Mouse (Mus musculus): ENCODE results near the gene Gm10770. TPM values are rescaled to one million over a fixed set of nuclear protein-coding genes. Genes with fewer than 3 reads are reported as not detected.
"Not testable (repeated sequence)": the region's sequence is repeated elsewhere in the genome, so short reads cannot be mapped to it uniquely, and the experiment has no call there.

The Gm10770 gene
- polyA plus RNA-seq (2014; fragmentation: Nextera tagmentation; extraction: Ambion mirVana), result not detected in 2 replicates

GRCm38 (mm10) chr2:150179579-150179978, at the start of gene Gm10770:
Gm10770 (minus strand) TSS chr2:150179679.
- not testable (repeated sequence) for H3K27me3 ChIP-seq (ENCODE audit: control insufficient read depth, insufficient read depth, low read length); ATAC-seq (ENCODE audit: insufficient number of reproducible peaks, insufficient read depth, low FRiP score, low read depth)

GRCm38 (mm10) chr2:150223263-150223662, 43.8 kb upstream of the Gm10770 start:
- not testable (repeated sequence) for H3K4me1 ChIP-seq (ENCODE audit: control insufficient read depth in 2 of 2, insufficient read depth in 2 of 2, low read length in 2 of 2); H3K36me3 ChIP-seq (ENCODE audit: control insufficient read depth, insufficient read depth, low read length); H3K27me3 ChIP-seq (ENCODE audit: control insufficient read depth, insufficient read depth, low read length); H3K9ac ChIP-seq (ENCODE audit: low read length); H3K4me3 ChIP-seq (ENCODE audit: control insufficient read depth in 1 of 2, insufficient read depth in 1 of 2, low read depth in 1 of 2, low read length in 2 of 2); H3K4me2 ChIP-seq (ENCODE audit: low read length); H3K9me3 ChIP-seq (ENCODE audit: control insufficient read depth, low read length); H3K27ac ChIP-seq (replicated peaks in 1 of 2; ENCODE audit: control insufficient read depth in 1 of 2, insufficient read depth in 1 of 2, low read depth in 2 of 2, low read length in 2 of 2); ATAC-seq (ENCODE audit: insufficient number of reproducible peaks, insufficient read depth, low FRiP score, low read depth)

More at GRCm38 (mm10) chr2:150179579-150179978, at the start of gene Gm10770:
- peaks cover 22% of the 10 kb centered on the region for H3K9me3 ChIP-seq (ENCODE audit: control insufficient read depth, low read length)
- not testable (repeated sequence) for H3K4me1 ChIP-seq (ENCODE audit: control insufficient read depth in 2 of 2, insufficient read depth in 2 of 2, low read length in 2 of 2); H3K27ac ChIP-seq (replicated peaks in 1 of 2; ENCODE audit: control insufficient read depth in 1 of 2, insufficient read depth in 1 of 2, low read depth in 2 of 2, low read length in 2 of 2); H3K36me3 ChIP-seq (ENCODE audit: control insufficient read depth, insufficient read depth, low read length); H3K4me2 ChIP-seq (ENCODE audit: low read length); H3K4me3 ChIP-seq (ENCODE audit: control insufficient read depth in 1 of 2, insufficient read depth in 1 of 2, low read depth in 1 of 2, low read length in 2 of 2); H3K9ac ChIP-seq (ENCODE audit: low read length)
- WGBS, result 62% methylated on average over 4 of the region's 4 CpGs

GRCm38 (mm10) chr2:150218363-150218725, 38.9 kb upstream of the Gm10770 start:
- not testable (repeated sequence) for H3K4me1 ChIP-seq (ENCODE audit: control insufficient read depth in 2 of 2, insufficient read depth in 2 of 2, low read length in 2 of 2); ATAC-seq (ENCODE audit: insufficient number of reproducible peaks, insufficient read depth, low FRiP score, low read depth); H3K27me3 ChIP-seq (ENCODE audit: control insufficient read depth, insufficient read depth, low read length); H3K36me3 ChIP-seq (ENCODE audit: control insufficient read depth, insufficient read depth, low read length); H3K9me3 ChIP-seq (ENCODE audit: control insufficient read depth, low read length)
- Histone ChIP-seq H3K9ac (ENCODE audit: low read length) (peak overlapping the region; percentile 48; the same call in 1 of the 2 replicates), H3K4me2 (ENCODE audit: low read length) (peak overlapping the region; percentile 56), H3K27ac (replicated peaks in 1 of 2; ENCODE audit: control insufficient read depth in 1 of 2, insufficient read depth in 1 of 2, low read depth in 2 of 2, low read length in 2 of 2) (peak overlapping the region; percentile 53 to 54; a peak in 1 of 4 replicates), H3K4me3 (ENCODE audit: control insufficient read depth in 1 of 2, insufficient read depth in 1 of 2, low read depth in 1 of 2, low read length in 2 of 2) (peak overlapping the region; percentile 42 to 62)
- 14% methylated on average over 2 of the region's 4 CpGs for WGBS

GRCm38 (mm10) chr2:150217600-150218362, 38.3 kb upstream of the Gm10770 start, which contains the start of gene Zfp937:
Zfp937 (plus strand) TSS chr2:150218073.
- ATAC-seq (ENCODE audit: insufficient number of reproducible peaks, insufficient read depth, low FRiP score, low read depth), result peak; percentile 99
- H3K36me3 ChIP-seq (ENCODE audit: control insufficient read depth, insufficient read depth, low read length); H3K4me1 ChIP-seq (ENCODE audit: control insufficient read depth in 2 of 2, insufficient read depth in 2 of 2, low read length in 2 of 2); H3K9me3 ChIP-seq (ENCODE audit: control insufficient read depth, low read length); H3K27me3 ChIP-seq (ENCODE audit: control insufficient read depth, insufficient read depth, low read length): not testable (repeated sequence)
- under 1% methylated on average over 15 of the region's 15 CpGs for WGBS
- Histone ChIP-seq H3K4me2 (ENCODE audit: low read length) (peak within 1 kb of the TSS; percentile 56), H3K27ac (replicated peaks in 1 of 2; ENCODE audit: control insufficient read depth in 1 of 2, insufficient read depth in 1 of 2, low read depth in 2 of 2, low read length in 2 of 2) (peak within 1 kb of the TSS; percentile 53 to 54; a peak in 2 of 4 replicates), H3K9ac (ENCODE audit: low read length) (peak within 1 kb of the TSS; percentile 48), H3K4me3 (ENCODE audit: control insufficient read depth in 1 of 2, insufficient read depth in 1 of 2, low read depth in 1 of 2, low read length in 2 of 2) (peak within 1 kb of the TSS; percentile 42 to 62)

GRCm38 (mm10) chr2:150181570-150181999, 2.1 kb upstream of the Gm10770 start, which contains the start of gene Gm14139:
Gm14139 (plus strand) TSS chr2:150181755.
- WGBS, result 65% methylated on average over 7 of the region's 7 CpGs
- not testable (repeated sequence) for H3K27me3 ChIP-seq (ENCODE audit: control insufficient read depth, insufficient read depth, low read length); H3K27ac ChIP-seq (replicated peaks in 1 of 2; ENCODE audit: control insufficient read depth in 1 of 2, insufficient read depth in 1 of 2, low read depth in 2 of 2, low read length in 2 of 2); H3K36me3 ChIP-seq (ENCODE audit: control insufficient read depth, insufficient read depth, low read length); H3K9ac ChIP-seq (ENCODE audit: low read length); H3K4me2 ChIP-seq (ENCODE audit: low read length); H3K4me3 ChIP-seq (ENCODE audit: control insufficient read depth in 1 of 2, insufficient read depth in 1 of 2, low read depth in 1 of 2, low read length in 2 of 2); ATAC-seq (ENCODE audit: insufficient number of reproducible peaks, insufficient read depth, low FRiP score, low read depth); H3K4me1 ChIP-seq (ENCODE audit: control insufficient read depth in 2 of 2, insufficient read depth in 2 of 2, low read length in 2 of 2)
- peaks cover 19% of the 10 kb centered on the region for H3K9me3 ChIP-seq (ENCODE audit: control insufficient read depth, low read length)

GRCm38 (mm10) chr2:150181046-150181445, 1.6 kb upstream of the Gm10770 start:
- not testable (repeated sequence) for ATAC-seq (ENCODE audit: insufficient number of reproducible peaks, insufficient read depth, low FRiP score, low read depth); H3K27ac ChIP-seq (replicated peaks in 1 of 2; ENCODE audit: control insufficient read depth in 1 of 2, insufficient read depth in 1 of 2, low read depth in 2 of 2, low read length in 2 of 2)

GRCm38 (mm10) chr2:150173833-150174232, 5.6 kb downstream of the Gm10770 start:
- H3K9me3 ChIP-seq (ENCODE audit: control insufficient read depth, low read length), result peaks cover 21% of the 10 kb centered on the region
- no peak overlapping the region for H3K27ac ChIP-seq (replicated peaks in 1 of 2; ENCODE audit: control insufficient read depth in 1 of 2, insufficient read depth in 1 of 2, low read depth in 2 of 2, low read length in 2 of 2)
- H3K4me2 ChIP-seq (ENCODE audit: low read length), result no peak overlapping the region
- H3K27me3 ChIP-seq (ENCODE audit: control insufficient read depth, insufficient read depth, low read length), result no peaks in the 10 kb centered on the region
- H3K4me1 ChIP-seq (ENCODE audit: control insufficient read depth in 2 of 2, insufficient read depth in 2 of 2, low read length in 2 of 2), result no peaks in the 10 kb centered on the region
- no peaks in the 10 kb centered on the region for H3K36me3 ChIP-seq (ENCODE audit: control insufficient read depth, insufficient read depth, low read length)
- ATAC-seq (ENCODE audit: insufficient number of reproducible peaks, insufficient read depth, low FRiP score, low read depth), result no peak
- H3K9ac ChIP-seq (ENCODE audit: low read length), result no peak overlapping the region
- H3K4me3 ChIP-seq (ENCODE audit: control insufficient read depth in 1 of 2, insufficient read depth in 1 of 2, low read depth in 1 of 2, low read length in 2 of 2), result no peak overlapping the region

More at GRCm38 (mm10) chr2:150181046-150181445, 1.6 kb upstream of the Gm10770 start:
- peaks cover 19% of the 10 kb centered on the region for H3K9me3 ChIP-seq (ENCODE audit: control insufficient read depth, low read length)
- not testable (repeated sequence) for H3K4me3 ChIP-seq (ENCODE audit: control insufficient read depth in 1 of 2, insufficient read depth in 1 of 2, low read depth in 1 of 2, low read length in 2 of 2); H3K36me3 ChIP-seq (ENCODE audit: control insufficient read depth, insufficient read depth, low read length); H3K4me1 ChIP-seq (ENCODE audit: control insufficient read depth in 2 of 2, insufficient read depth in 2 of 2, low read length in 2 of 2); H3K9ac ChIP-seq (ENCODE audit: low read length); H3K4me2 ChIP-seq (ENCODE audit: low read length); H3K27me3 ChIP-seq (ENCODE audit: control insufficient read depth, insufficient read depth, low read length)

GRCm38 (mm10) chr2:150166703-150167102, 12.8 kb downstream of the Gm10770 start:
- ATAC-seq (ENCODE audit: insufficient number of reproducible peaks, insufficient read depth, low FRiP score, low read depth), result no peak
- Histone ChIP-seq H3K4me1 (ENCODE audit: control insufficient read depth in 2 of 2, insufficient read depth in 2 of 2, low read length in 2 of 2) (no peaks in the 10 kb centered on the region), H3K9ac (ENCODE audit: low read length) (no peak overlapping the region), H3K4me2 (ENCODE audit: low read length) (no peak overlapping the region), H3K27ac (replicated peaks in 1 of 2; ENCODE audit: control insufficient read depth in 1 of 2, insufficient read depth in 1 of 2, low read depth in 2 of 2, low read length in 2 of 2) (no peak overlapping the region), H3K9me3 (ENCODE audit: control insufficient read depth, low read length) (peaks cover 4% of the 10 kb centered on the region; the same call in 1 of the 2 replicates), H3K36me3 (ENCODE audit: control insufficient read depth, insufficient read depth, low read length) (no peaks in the 10 kb centered on the region), H3K27me3 (ENCODE audit: control insufficient read depth, insufficient read depth, low read length) (no peaks in the 10 kb centered on the region), H3K4me3 (ENCODE audit: control insufficient read depth in 1 of 2, insufficient read depth in 1 of 2, low read depth in 1 of 2, low read length in 2 of 2) (no peak overlapping the region)
